11 mouse cellular contexts compared by ENCODE assay signal in genomic region chr9:74066278-74066677, GRCm38 (mm10). TPM values are rescaled to one million over a fixed set of nuclear protein-coding genes. Genes with fewer than 3 reads are reported as not detected.
DNase-seq lines count a peak whose midpoint lies in the region; ATAC-seq and TF ChIP-seq lines count a peak whose summit lies in the region.
"Had no signal": no experiment of that assay in that cellular context is flagged by ENCODE, and none has a peak within 500 bp of the region (broad histone marks: within the 10 kb centered on the region; RNA-seq: fewer than 3 reads in every experiment).

No protein-coding gene starts in this region.

- no peaks in the 10 kb centered on the region for H3K9me3 ChIP-seq in liver, embryonic 11.5 days (ENCODE audit: control insufficient read depth, low read length)
- no peaks in the 10 kb centered on the region for H3K9me3 ChIP-seq in embryonic facial prominence, embryonic 11.5 days (replicated peaks; ENCODE audit: control insufficient read depth, low read length)
- H3K9me3 ChIP-seq: hindbrain, embryonic 15.5 days had no signal

- H3K36me3 ChIP-seq in liver, adult 2 months (ENCODE audit: control insufficient read depth, insufficient read depth, low read length), result no peaks in the 10 kb centered on the region
- no peaks in the 10 kb centered on the region for H3K36me3 ChIP-seq in liver, embryonic 11.5 days (ENCODE audit: control insufficient read depth, insufficient read depth, low read length)
- H3K36me3 ChIP-seq in embryonic facial prominence, embryonic 11.5 days (replicated peaks; ENCODE audit: control insufficient read depth, insufficient read depth, low read depth, low read length), result no peaks in the 10 kb centered on the region
- H3K36me3 ChIP-seq: hindbrain, embryonic 15.5 days had no signal

- 84% methylated on average over 3 of the region's 3 CpGs for WGBS in cerebellum, adult 2 months
- WGBS in liver, adult 2 months, result 90% methylated on average over 3 of the region's 3 CpGs
- WGBS in liver, embryonic 11.5 days, result 74% methylated on average over 3 of the region's 3 CpGs
- WGBS in embryonic facial prominence, embryonic 11.5 days, result 90% methylated on average over 3 of the region's 3 CpGs

- H3K4me2 ChIP-seq in liver, embryonic 11.5 days, result no peak overlapping the region
- H3K4me2 ChIP-seq in embryonic facial prominence, embryonic 11.5 days (ENCODE audit: low read depth, low read length), result no peak overlapping the region
- H3K4me2 ChIP-seq: hindbrain, embryonic 15.5 days had no signal

- no peak for ATAC-seq in liver, embryonic 11.5 days (replicated peaks; ENCODE audit: low FRiP score)
- no peak for ATAC-seq in embryonic facial prominence, embryonic 11.5 days (replicated peaks; ENCODE audit: insufficient number of reproducible peaks, low FRiP score, low TSS enrichment, low read depth)

- DNase-seq in cerebellum, adult 2 months, result no peak
- no peak for DNase-seq in cerebellum, adult 11 months
- peak; percentile 4 for DNase-seq in liver, adult 2 months (ENCODE audit: extremely low read depth, low read depth, low spot score)
- no peak for DNase-seq in liver, embryonic 11.5 days (ENCODE audit: low spot score)
- peak; percentile 57 for DNase-seq in ES-CJ7 (ENCODE audit: low read depth, low spot score)
- peak; percentile 22 for DNase-seq in embryonic facial prominence, embryonic 11.5 days (ENCODE audit: low spot score)
- DNase-seq in frontal cortex, postnatal 10 days (ENCODE audit: low spot score in 2 of 2), result no peak
- DNase-seq in thymus, postnatal 36 days, result no peak

- no peak overlapping the region for H3K27ac ChIP-seq in cerebellum, adult 2 months (ENCODE audit: insufficient read depth, low read length)
- H3K27ac ChIP-seq in liver, adult 2 months (replicated peaks; ENCODE audit: insufficient read depth, low read depth, low read length), result no peak overlapping the region
- H3K27ac ChIP-seq in liver, embryonic 11.5 days (ENCODE audit: low read depth, low read length), result no peak overlapping the region
- no peak overlapping the region for H3K27ac ChIP-seq in embryonic facial prominence, embryonic 11.5 days (replicated peaks; ENCODE audit: low read depth, low read length)
- H3K27ac ChIP-seq: hindbrain, embryonic 15.5 days had no signal

- peaks cover 5% of the 10 kb centered on the region; the same call in 1 of the 2 replicates for H3K4me1 ChIP-seq in cerebellum, adult 2 months (ENCODE audit: control insufficient read depth, insufficient read depth, low read length)
- H3K4me1 ChIP-seq in liver, adult 2 months (ENCODE audit: control insufficient read depth, insufficient read depth, low read length), result no peaks in the 10 kb centered on the region
- no peaks in the 10 kb centered on the region for H3K4me1 ChIP-seq in liver, embryonic 11.5 days (replicated peaks; ENCODE audit: control insufficient read depth, insufficient read depth, low read length)
- H3K4me1 ChIP-seq in embryonic facial prominence, embryonic 11.5 days (ENCODE audit: control insufficient read depth, insufficient read depth, low read length), result no peaks in the 10 kb centered on the region

- no peak for TF ChIP-seq POLR2A in cerebellum, adult 2 months (IDR thresholded peaks at IDR 0.05; ENCODE audit: borderline replicate concordance, insufficient read depth, low read length)
- TF ChIP-seq POLR2A in liver, adult 2 months (IDR thresholded peaks at IDR 0.05; ENCODE audit: extremely low read depth, insufficient read depth, low read length), result no peak

- no peak overlapping the region for H3K9ac ChIP-seq in liver, adult 2 months (ENCODE audit: low read depth, low read length)
- no peak overlapping the region for H3K9ac ChIP-seq in liver, embryonic 11.5 days (ENCODE audit: low read depth, low read length)
- H3K9ac ChIP-seq in embryonic facial prominence, embryonic 11.5 days (replicated peaks; ENCODE audit: low read length), result no peak overlapping the region
- H3K9ac ChIP-seq: hindbrain, embryonic 15.5 days had no signal

- H3K4me3 ChIP-seq in cerebellum, adult 2 months (replicated peaks; ENCODE audit: insufficient read depth, low read depth, low read length), result no peak overlapping the region
- no peak overlapping the region for H3K4me3 ChIP-seq in liver, adult 2 months (ENCODE audit: insufficient read depth, low read depth, low read length)
- no peak overlapping the region for H3K4me3 ChIP-seq in liver, embryonic 11.5 days (ENCODE audit: low read depth, low read length)
- H3K4me3 ChIP-seq in embryonic facial prominence, embryonic 11.5 days (ENCODE audit: low read depth, low read length), result no peak overlapping the region
- H3K4me3 ChIP-seq: hindbrain, embryonic 15.5 days had no signal

- H3K27me3 ChIP-seq in cerebellum, adult 2 months (ENCODE audit: control insufficient read depth, insufficient read depth, low read length), result no peaks in the 10 kb centered on the region
- H3K27me3 ChIP-seq in liver, adult 2 months (ENCODE audit: control insufficient read depth, insufficient read depth, low read length), result no peaks in the 10 kb centered on the region
- no peaks in the 10 kb centered on the region for H3K27me3 ChIP-seq in liver, embryonic 11.5 days (replicated peaks; ENCODE audit: control insufficient read depth, insufficient read depth, low read length)
- H3K27me3 ChIP-seq in embryonic facial prominence, embryonic 11.5 days (ENCODE audit: control insufficient read depth, insufficient read depth, low read length), result no peaks in the 10 kb centered on the region
- H3K27me3 ChIP-seq: hindbrain, embryonic 15.5 days had no signal

- 0 out of 2 replicates have a peak, but pooled peaks have one; percentile 23 for TF ChIP-seq CTCF in cerebellum, adult 2 months (IDR thresholded peaks at IDR 0.05; ENCODE audit: borderline replicate concordance, insufficient read depth, low read depth, low read length)
- TF ChIP-seq CTCF in liver, adult 2 months (IDR thresholded peaks at IDR 0.05; ENCODE audit: low read depth, low read length), result peak; percentile 22; the same call in 1 of the 2 replicates

- H3K79me2 ChIP-seq in liver, adult 2 months (ENCODE audit: control insufficient read depth, insufficient read depth, low read length), result no peaks in the 10 kb centered on the region

RNA-seq across cellular contexts. Expression of gene Wdr72, which starts 43.9 kb away (rescaled TPM):
- 0.18 and 0.24 TPM in 2 replicates for polyA plus RNA-seq in cerebellum, adult 2 months (2012; rRNA removed)
- under 0.01 TPM in 2 replicates for total RNA-seq in liver, adult 2 months (2014; rRNA removed)
- 2.2 TPM in 1 of 2 replicates, not detected in the other for polyA plus RNA-seq in liver, adult 2 months (2012; rRNA removed)
- 0.04 TPM in 2 replicates for polyA plus RNA-seq in liver, embryonic 11.5 days (2014; fragmentation: Nextera tagmentation; extraction: Ambion mirVana)
- polyA plus RNA-seq in embryonic facial prominence, embryonic 11.5 days (2014; fragmentation: Nextera tagmentation; extraction: Ambion mirVana), result 0.11 and 0.13 TPM in 2 replicates
- total RNA-seq: gastrocnemius, adult 8-10 months; monocyte, adult 5-6 weeks had no signal

Comparison
In these comparisons a context has a peak if more than half of its experiments do, and no peak if none do; other contexts are left out.
1. DNase-seq: peak in liver, adult 2 months (single experiment), ES-CJ7 (single experiment) and embryonic facial prominence, embryonic 11.5 days (single experiment); none in cerebellum, adult 2 months (0 of 2), cerebellum, adult 11 months (single experiment), liver, embryonic 11.5 days (single experiment), frontal cortex, postnatal 10 days (0 of 2) and thymus, postnatal 36 days (0 of 2).